26 mouse cellular contexts compared by ENCODE assay signal in the genomic region with DNA sequence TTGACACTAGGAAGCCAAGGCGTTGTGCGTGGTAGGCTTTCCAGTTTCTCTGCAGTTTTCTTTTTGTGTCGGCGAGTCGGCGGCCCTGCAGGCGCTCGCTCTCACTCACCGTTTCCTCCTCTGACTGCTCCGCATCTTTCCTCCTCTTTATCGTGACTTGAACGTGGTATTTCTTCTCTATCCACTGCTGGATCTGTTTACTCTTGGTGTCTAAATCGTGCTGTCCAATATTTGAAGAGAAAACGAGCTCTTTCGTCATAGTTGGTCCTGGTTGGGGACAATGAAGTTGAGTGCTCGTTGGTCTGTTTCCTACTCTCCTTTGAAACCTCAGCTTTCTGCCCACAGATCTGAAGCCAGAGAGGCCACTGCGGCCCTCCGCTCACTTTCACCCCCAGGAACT.
"Had no signal": no experiment of that assay in that cellular context is flagged by ENCODE, and none has a peak within 500 bp of the region (broad histone marks: within the 10 kb centered on the region; RNA-seq: fewer than 3 reads in every experiment).

No protein-coding gene starts in this region.

- H3K27ac ChIP-seq: heart, adult 2 months; heart, embryonic 13.5 days; heart, embryonic 15.5 days; hindbrain, embryonic 13.5 days; hindbrain, embryonic 15.5 days; hindbrain, postnatal 0 days; kidney, embryonic 15.5 days; kidney, postnatal 0 days; limb, embryonic 13.5 days; limb, embryonic 15.5 days had no signal

- DNase-seq: forebrain, postnatal 0 days; gastrocnemius, postnatal 14 days; gastrocnemius, postnatal 36 days; heart, adult 11 months; heart, adult 2 months; heart, postnatal 14 days; heart, postnatal 36 days; kidney, adult 11 months; kidney, adult 2 months; kidney, adult 9 months; kidney, postnatal 14 days; kidney, postnatal 36 days; layer of hippocampus, adult 9-11 months; layer of hippocampus, postnatal 36 days; left cerebral cortex, postnatal 4 days had no signal

- H3K4me2 ChIP-seq: heart, embryonic 11.5 days; heart, embryonic 13.5 days; heart, embryonic 15.5 days; hindbrain, embryonic 13.5 days; hindbrain, embryonic 15.5 days; kidney, embryonic 15.5 days; limb, embryonic 13.5 days; limb, embryonic 15.5 days had no signal

- H3K4me3 ChIP-seq: heart, adult 2 months; heart, embryonic 13.5 days; heart, embryonic 15.5 days; hindbrain, embryonic 13.5 days; hindbrain, embryonic 15.5 days; kidney, embryonic 15.5 days; limb, embryonic 13.5 days; limb, embryonic 15.5 days had no signal

- H3K9ac ChIP-seq: forebrain, postnatal 0 days; heart, embryonic 13.5 days; heart, embryonic 15.5 days; hindbrain, embryonic 13.5 days; hindbrain, embryonic 15.5 days; kidney, embryonic 15.5 days; limb, embryonic 13.5 days; limb, embryonic 15.5 days had no signal

- ATAC-seq: forebrain, postnatal 0 days; hindbrain, postnatal 0 days; intestine, embryonic 16.5 days had no signal

- H3K27me3 ChIP-seq: heart, embryonic 13.5 days; heart, embryonic 15.5 days; hindbrain, embryonic 13.5 days; hindbrain, embryonic 15.5 days; kidney, embryonic 15.5 days; limb, embryonic 13.5 days; limb, embryonic 15.5 days had no signal

- H3K4me1 ChIP-seq: heart, embryonic 13.5 days; heart, embryonic 15.5 days; hindbrain, embryonic 13.5 days; hindbrain, embryonic 15.5 days; kidney, embryonic 15.5 days; limb, embryonic 13.5 days; limb, embryonic 15.5 days had no signal

- H3K9me3 ChIP-seq: heart, embryonic 13.5 days; heart, embryonic 15.5 days; hindbrain, embryonic 13.5 days; hindbrain, embryonic 15.5 days; kidney, embryonic 15.5 days; limb, embryonic 13.5 days; limb, embryonic 15.5 days had no signal
